Mouse (Mus musculus): ENCODE data around the gene Syce2. TPM values are rescaled to one million over a fixed set of nuclear protein-coding genes. Genes with fewer than 3 reads are reported as not detected.

Gene Syce2
- polyA plus RNA-seq, 1 experiment from 2014 or later = 17.8 TPM

DNA sequence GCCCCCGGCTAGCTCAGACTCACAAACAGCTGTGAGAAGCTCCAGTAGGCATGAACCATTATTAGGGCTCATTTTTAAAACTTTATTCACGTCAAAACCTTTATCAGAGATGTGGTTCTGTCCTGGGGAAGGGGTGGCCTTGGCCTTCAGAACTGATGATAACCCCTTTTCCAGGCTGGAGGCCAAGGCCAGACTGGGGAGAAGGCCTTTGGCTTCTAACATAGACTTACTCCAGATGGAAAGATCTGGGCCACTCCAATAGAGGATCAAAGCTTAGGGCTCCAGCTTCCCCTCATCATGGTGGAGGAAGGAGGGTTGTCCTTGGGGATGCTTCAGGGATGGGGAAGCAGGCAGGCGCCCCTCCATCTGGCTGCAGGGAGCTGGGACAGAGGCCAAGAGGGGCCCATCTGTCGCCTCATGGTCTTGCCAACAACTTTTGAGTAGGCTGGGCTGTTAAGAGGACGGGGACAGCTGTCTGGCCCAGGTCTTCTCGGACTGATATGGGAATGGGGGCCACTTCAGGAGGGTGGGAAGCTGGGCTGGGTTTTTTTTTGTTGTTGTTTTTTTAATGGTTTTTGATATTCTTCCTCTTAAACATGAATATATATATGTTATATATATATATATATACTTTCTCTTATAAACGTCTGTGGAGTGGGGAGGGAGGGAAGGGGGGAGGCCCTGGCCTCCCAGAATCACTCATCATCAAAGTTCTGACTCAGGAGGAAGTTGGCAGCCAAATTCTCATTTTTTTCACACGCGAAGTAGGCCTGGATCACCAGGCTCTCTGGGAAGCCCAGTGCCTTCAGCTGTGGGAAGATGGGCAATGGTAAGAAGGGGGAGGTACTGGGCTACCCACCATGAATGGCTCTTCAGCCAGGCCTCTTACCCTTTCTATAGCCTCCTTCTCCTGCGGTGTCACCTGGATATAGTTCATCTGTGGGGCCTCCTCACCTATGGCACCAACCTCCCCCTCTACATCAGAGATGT lies 36.8 kb upstream of the Syce2 start:
- Histone ChIP-seq H3K36me3 (peaks cover 51% of the 10 kb centered on the region), H3K4me2 (peak overlapping the region; percentile 15; the same call in 1 of the 2 replicates), H3K9me3 (no peaks in the 10 kb centered on the region), H3K4me1 (replicated peaks) (peaks cover 53% of the 10 kb centered on the region), H3K9ac (no peak overlapping the region), H3K27me3 (no peaks in the 10 kb centered on the region), H3K27ac (peak overlapping the region; percentile 86), H3K4me3 (no peak overlapping the region)
- ATAC-seq (ENCODE audit: low FRiP score) = 0 out of 2 replicates have a peak, but pooled peaks have one; percentile 16
- WGBS = 74% methylated on average over 10 of the region's 10 CpGs

DNA sequence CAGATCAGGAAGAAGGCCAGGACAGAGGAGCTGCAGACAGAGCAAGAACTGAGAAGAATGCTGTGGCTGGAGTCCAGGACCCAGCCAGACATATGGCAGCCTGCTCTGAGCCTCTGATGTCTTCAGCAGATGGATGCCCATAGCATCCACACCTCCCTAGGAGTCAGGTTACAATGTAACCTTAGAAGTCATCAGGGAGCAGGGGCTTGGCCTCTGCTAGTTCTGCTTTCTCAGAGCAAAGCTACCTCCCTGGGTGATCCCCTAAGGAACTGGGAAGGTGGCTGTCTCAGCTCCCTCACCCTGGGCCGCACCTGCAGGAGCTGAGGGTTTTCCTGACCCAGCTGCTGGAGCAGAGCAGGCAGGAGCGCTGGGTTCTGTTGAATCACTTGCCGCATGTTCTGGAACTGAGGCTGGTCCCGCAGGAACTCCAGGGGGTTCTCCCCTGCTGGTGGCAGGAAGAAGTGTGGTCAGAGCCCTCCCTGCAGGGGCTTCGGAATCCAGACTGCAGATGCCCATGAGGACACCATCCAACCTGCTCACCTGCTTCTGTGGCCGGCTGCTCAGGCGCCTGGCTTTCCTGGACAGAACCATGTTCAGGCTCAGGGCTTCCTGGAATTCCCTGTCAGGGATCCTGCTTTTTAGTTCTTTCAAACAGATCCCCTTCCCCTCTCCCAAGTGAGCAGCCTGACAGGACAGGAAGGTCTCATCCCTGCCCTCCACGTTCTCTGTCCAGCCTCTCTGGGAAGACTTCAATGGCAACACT lies 34.6 kb upstream of the Syce2 start:
- Histone ChIP-seq H3K9ac (no peak overlapping the region), H3K4me1 (replicated peaks) (peaks cover 57% of the 10 kb centered on the region), H3K36me3 (peaks cover 64% of the 10 kb centered on the region), H3K4me3 (no peak overlapping the region), H3K4me2 (no peak overlapping the region), H3K27ac (0 out of 2 replicates have a peak overlapping the region, but pooled peaks have one; percentile 8), H3K27me3 (no peaks in the 10 kb centered on the region), H3K9me3 (no peaks in the 10 kb centered on the region)
- no peak for ATAC-seq (ENCODE audit: low FRiP score)
- 66% methylated on average over 8 of the region's 8 CpGs for WGBS

DNA sequence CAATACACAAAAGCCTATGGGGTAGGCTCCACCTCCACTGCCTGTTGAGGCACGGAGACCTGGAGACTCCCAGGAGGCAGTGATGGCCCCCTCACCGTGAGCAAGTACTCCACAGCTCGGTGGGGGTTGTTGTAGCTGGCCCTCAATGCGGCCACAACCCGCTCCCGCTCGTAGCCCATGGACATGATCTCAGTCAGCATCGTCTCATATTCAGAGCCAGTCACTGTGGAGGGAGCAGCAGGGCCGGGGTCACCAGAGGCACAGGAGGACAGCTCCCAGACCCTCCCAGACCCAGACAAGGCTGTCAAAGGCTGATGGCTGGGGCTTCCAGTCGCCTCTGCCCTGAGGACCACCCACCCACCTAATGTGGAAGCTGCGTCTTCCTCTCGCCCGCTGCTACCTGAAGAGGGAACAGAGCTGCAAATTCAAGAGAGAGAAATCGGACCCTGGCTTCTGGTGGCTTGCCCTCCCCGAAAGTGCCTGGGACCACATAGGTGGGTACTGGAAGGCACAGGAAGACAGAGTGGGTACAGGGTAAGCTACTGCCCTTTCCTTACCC lies 33.9 kb upstream of the Syce2 start:
- H3K9me3 ChIP-seq = no peaks in the 10 kb centered on the region
- WGBS = 78% methylated on average over 15 of the region's 15 CpGs
- 0 out of 2 replicates have a peak overlapping the region, but pooled peaks have one; percentile 0 for H3K9ac ChIP-seq
- no peak for ATAC-seq (ENCODE audit: low FRiP score)
- peaks cover 60% of the 10 kb centered on the region for H3K4me1 ChIP-seq (replicated peaks)
- no peak overlapping the region for H3K4me3 ChIP-seq
- no peak overlapping the region for H3K27ac ChIP-seq
- no peaks in the 10 kb centered on the region for H3K27me3 ChIP-seq
- peaks cover 70% of the 10 kb centered on the region for H3K36me3 ChIP-seq
- peak overlapping the region; percentile 8; the same call in 1 of the 2 replicates for H3K4me2 ChIP-seq

DNA sequence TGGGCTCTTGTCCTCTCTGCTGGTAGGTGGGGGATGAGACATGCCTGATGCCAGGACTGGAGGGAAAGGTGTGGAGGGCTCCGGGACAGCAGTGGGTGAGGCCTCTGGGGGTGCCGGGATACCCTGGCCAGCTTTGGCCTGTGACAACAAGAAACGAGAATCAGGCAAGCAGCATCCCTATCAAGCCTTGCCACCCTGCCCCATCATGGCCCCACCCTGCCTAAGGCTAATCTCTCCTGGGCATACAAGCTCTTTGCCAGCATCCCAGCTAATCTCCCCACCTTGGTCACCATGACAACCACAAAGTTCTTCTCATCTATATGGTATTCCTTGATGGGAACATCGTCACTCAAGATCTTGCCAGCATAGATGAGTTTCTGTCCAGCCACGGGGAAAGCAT lies 33.4 kb upstream of the Syce2 start:
- Histone ChIP-seq H3K36me3 (peaks cover 76% of the 10 kb centered on the region), H3K4me1 (replicated peaks) (peaks cover 60% of the 10 kb centered on the region), H3K27ac (no peak overlapping the region), H3K4me3 (no peak overlapping the region), H3K9ac (0 out of 2 replicates have a peak overlapping the region, but pooled peaks have one; percentile 0), H3K4me2 (peak overlapping the region; percentile 8; the same call in 1 of the 2 replicates), H3K9me3 (no peaks in the 10 kb centered on the region), H3K27me3 (no peaks in the 10 kb centered on the region)
- no peak for ATAC-seq (ENCODE audit: low FRiP score)
- WGBS = 84% methylated on average over 5 of the region's 5 CpGs

GRCm38 (mm10) chr8:84839411-84839810 lies 32.5 kb upstream of the Syce2 start:
- H3K9ac ChIP-seq = peak overlapping the region; percentile 94
- peak overlapping the region; percentile 93; the same call in 1 of the 2 replicates for H3K27ac ChIP-seq
- H3K4me2 ChIP-seq = peak overlapping the region; percentile 71
- WGBS = 96% methylated on average over 2 of the region's 2 CpGs
- H3K9me3 ChIP-seq = no peaks in the 10 kb centered on the region
- H3K36me3 ChIP-seq = peaks cover 78% of the 10 kb centered on the region
- no peaks in the 10 kb centered on the region for H3K27me3 ChIP-seq
- H3K4me3 ChIP-seq = peak overlapping the region; percentile 93
- no peak for ATAC-seq (ENCODE audit: low FRiP score)
- H3K4me1 ChIP-seq (replicated peaks) = peaks cover 59% of the 10 kb centered on the region

DNA sequence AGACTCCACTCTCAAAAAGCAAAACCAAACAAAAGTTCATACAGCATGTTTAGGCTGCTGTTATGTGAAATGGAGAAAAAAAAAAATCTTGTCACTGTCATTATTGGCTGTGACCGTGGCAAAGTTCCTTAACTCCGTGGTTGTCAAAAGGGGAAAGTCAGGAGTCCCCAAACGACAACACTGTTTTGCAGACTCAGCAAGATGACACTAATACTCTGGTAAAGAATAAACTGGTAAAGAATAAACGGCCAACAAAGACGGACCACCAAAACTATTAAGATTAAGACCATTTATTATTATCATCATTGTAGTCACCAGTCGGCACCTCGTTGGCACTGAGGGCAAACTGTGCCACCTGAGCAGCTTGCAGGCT lies 32.0 kb upstream of the Syce2 start:
- H3K27ac ChIP-seq = peak overlapping the region; percentile 93
- peaks cover 78% of the 10 kb centered on the region for H3K36me3 ChIP-seq
- peak overlapping the region; percentile 71 for H3K4me2 ChIP-seq
- peak overlapping the region; percentile 94 for H3K9ac ChIP-seq
- peak overlapping the region; percentile 93 for H3K4me3 ChIP-seq
- no peak for ATAC-seq (ENCODE audit: low FRiP score)
- 2% methylated on average over 7 of the region's 7 CpGs for WGBS
- H3K4me1 ChIP-seq (replicated peaks) = peaks cover 59% of the 10 kb centered on the region
- no peaks in the 10 kb centered on the region for H3K9me3 ChIP-seq
- no peaks in the 10 kb centered on the region for H3K27me3 ChIP-seq

DNA sequence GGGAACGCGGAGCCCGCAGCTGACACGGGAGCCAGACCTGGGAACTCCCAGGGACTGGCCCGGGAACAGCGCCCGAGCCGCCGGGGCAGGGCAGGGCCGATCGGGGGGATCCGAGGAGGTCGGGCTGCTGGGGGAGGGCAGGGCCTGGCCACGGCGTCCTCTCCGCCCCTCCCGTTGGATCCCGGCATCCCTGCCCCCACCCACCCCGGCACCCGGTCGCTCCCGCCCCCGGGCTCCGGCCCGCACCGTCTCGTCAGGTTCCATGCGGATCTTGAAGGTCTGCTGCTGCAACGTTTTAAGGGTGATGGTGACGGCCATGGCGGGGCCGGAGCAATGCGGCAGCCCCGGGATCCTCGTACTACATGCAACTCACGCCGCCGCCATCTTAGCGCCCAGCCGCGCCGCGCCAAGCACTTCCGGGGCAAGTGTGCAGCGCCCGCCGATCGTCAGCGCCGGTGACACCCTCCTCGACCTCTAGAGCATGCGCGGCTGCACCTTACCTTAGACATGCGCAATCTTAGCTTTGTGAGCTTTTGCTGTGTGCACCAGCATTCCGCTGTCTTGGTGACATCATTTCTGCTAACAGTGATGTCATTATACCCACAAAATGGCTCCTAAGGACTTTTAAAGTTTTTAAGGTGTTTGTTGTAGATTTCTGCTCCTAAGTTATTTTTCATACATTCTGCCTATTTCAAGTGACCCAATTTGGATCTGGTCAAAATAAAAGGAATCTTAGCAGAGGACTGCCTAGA lies 31.5 kb upstream of the Syce2 start, which contains the start of gene Rad23a:
Rad23a (minus strand) TSS at position 418 of the 752 bp plus-strand sequence.
- WGBS = 0% methylated on average over 45 of the region's 55 CpGs
- H3K9me3 ChIP-seq = no peaks in the 10 kb centered on the region
- peak within 1 kb of the TSS; percentile 71 for H3K4me2 ChIP-seq
- peak; percentile 95 for ATAC-seq (ENCODE audit: low FRiP score)
- H3K27ac ChIP-seq = peak within 1 kb of the TSS; percentile 93
- no peaks in the 10 kb centered on the region for H3K27me3 ChIP-seq
- peaks cover 76% of the 10 kb centered on the region for H3K36me3 ChIP-seq
- H3K9ac ChIP-seq = peak within 1 kb of the TSS; percentile 94
- H3K4me1 ChIP-seq (replicated peaks) = peaks cover 59% of the 10 kb centered on the region
- H3K4me3 ChIP-seq = peak within 1 kb of the TSS; percentile 93

GRCm38 (mm10) chr8:84841514-84841913 lies 30.4 kb upstream of the Syce2 start:
- peak overlapping the region; percentile 40; the same call in 1 of the 2 replicates for H3K27ac ChIP-seq
- H3K9ac ChIP-seq = no peak overlapping the region
- peaks cover 49% of the 10 kb centered on the region for H3K4me1 ChIP-seq (replicated peaks)
- WGBS = 84% methylated on average over 1 of the region's 1 CpGs
- no peak overlapping the region for H3K4me3 ChIP-seq
- peaks cover 65% of the 10 kb centered on the region for H3K36me3 ChIP-seq
- H3K4me2 ChIP-seq = no peak overlapping the region
- no peaks in the 10 kb centered on the region for H3K27me3 ChIP-seq
- no peak for ATAC-seq (ENCODE audit: low FRiP score)
- no peaks in the 10 kb centered on the region for H3K9me3 ChIP-seq

DNA sequence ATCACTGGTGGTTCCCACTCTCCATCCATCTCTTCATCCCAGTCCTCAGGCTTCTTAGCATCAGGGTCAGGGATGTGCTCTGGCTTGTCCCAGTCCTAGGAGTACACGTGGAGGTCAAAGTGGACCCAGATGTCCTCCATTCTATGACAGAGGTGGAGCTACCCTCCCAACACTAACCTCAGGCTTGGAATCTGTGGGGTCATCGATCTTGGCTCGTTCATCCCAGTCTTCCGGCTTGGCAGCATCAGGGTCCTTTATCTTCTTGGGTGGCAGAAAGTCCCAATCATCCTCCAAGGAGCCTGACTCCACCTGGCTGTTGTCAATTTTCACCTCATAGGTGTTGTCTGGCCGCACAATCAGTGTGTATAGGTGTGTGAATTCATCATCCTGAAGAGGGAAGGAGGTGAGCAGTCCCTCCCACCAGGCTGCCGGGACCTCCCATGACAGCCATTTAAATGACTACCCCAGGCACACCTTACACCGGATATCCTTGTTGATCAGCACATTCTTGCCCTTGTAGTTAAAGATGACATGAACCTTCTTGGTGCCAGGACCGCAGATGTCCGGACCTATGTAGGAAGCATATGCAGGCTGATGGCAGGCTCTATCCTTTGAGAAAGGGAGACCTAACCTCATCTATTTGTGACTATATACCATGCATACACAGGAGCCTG lies 27.4 kb upstream of the Syce2 start:
- Histone ChIP-seq H3K27ac (peak overlapping the region; percentile 30; the same call in 1 of the 2 replicates), H3K4me1 (replicated peaks) (peaks cover 50% of the 10 kb centered on the region)

DNA sequence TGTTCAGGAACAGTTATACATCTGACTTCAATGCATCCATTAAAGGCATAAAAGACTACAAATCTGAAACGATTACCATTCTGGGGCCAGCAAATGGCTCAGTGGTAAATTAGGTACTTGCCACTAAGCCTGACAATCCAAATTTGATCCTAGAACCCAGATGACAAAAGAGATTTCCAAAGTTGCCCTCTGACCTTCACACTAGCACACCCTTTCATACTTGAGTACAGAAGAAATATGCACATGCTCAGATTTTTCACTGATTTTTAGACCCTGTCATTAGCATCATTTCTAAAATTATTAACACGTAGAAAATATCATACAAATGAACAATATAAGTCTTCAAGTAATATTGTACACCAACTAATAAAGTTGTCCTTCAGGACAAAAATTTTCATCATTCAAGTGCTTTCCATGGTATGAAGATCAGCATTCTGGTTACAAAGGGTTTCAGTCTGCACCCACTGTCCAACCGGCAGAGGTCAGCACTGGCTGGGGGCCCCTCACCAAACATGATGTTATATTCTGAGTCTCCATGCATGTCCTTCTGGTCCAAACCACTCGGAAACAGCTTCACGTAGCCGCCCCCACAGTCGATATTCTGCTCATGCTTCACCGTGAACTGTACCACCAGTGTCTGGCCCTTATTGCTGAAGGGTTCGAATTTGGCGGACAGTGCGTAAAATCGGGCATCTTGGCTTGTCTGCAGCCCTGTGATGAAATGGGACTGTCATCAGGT lies 26.4 kb upstream of the Syce2 start:
- Histone ChIP-seq H3K27ac (peak overlapping the region; percentile 92), H3K27me3 (no peaks in the 10 kb centered on the region), H3K4me2 (peak overlapping the region; percentile 88), H3K9me3 (no peaks in the 10 kb centered on the region), H3K4me3 (peak overlapping the region; percentile 98), H3K9ac (peak overlapping the region; percentile 98), H3K36me3 (peaks cover 41% of the 10 kb centered on the region), H3K4me1 (replicated peaks) (peaks cover 44% of the 10 kb centered on the region)
- ATAC-seq (ENCODE audit: low FRiP score) = no peak
- WGBS = 17% methylated on average over 12 of the region's 12 CpGs

More for the DNA sequence above, 27.4 kb upstream of the Syce2 start:
- no peak for ATAC-seq (ENCODE audit: low FRiP score)
- Histone ChIP-seq H3K27me3 (no peaks in the 10 kb centered on the region), H3K9me3 (no peaks in the 10 kb centered on the region), H3K4me2 (peak overlapping the region; percentile 88), H3K4me3 (peak overlapping the region; percentile 98), H3K9ac (peak overlapping the region; percentile 98), H3K36me3 (peaks cover 41% of the 10 kb centered on the region)
- WGBS = 89% methylated on average over 9 of the region's 9 CpGs

Data from hindbrain, embryonic 13.5 days (tissue).